Mouse (Mus musculus) T-cell, adult 2 months (primary cell): ENCODE measurements around the gene Zmym2.
"Not testable (repeated sequence)": the region's sequence is repeated elsewhere in the genome, so short reads cannot be mapped to it uniquely, and the experiment has no call there.

Experiments
- DNase-seq: peaks from one replicate; pipeline ENCODE4 v3.0.0; 2022; ENCODE audit warnings: low spot score

Gene Zmym2

GRCm38 (mm10) chr14:56886594-56887513, at the start of gene Zmym2:
Gene Zmym2 (plus strand): TSS chr14:56886653.
- peak; percentile 84 for DNase-seq

GRCm38 (mm10) chr14:56844033-56844432, 42.4 kb upstream of the Zmym2 start:
- no peak for DNase-seq

GRCm38 (mm10) chr14:56844507-56844906, 41.9 kb upstream of the Zmym2 start:
- DNase-seq = no peak

- DNase-seq = no peak
Measured at GRCm38 (mm10) chr14:56848322-56848721, 38.1 kb upstream of the Zmym2 start.

GRCm38 (mm10) chr14:56849681-56850080, 36.8 kb upstream of the Zmym2 start:
- no peak for DNase-seq

DNA sequence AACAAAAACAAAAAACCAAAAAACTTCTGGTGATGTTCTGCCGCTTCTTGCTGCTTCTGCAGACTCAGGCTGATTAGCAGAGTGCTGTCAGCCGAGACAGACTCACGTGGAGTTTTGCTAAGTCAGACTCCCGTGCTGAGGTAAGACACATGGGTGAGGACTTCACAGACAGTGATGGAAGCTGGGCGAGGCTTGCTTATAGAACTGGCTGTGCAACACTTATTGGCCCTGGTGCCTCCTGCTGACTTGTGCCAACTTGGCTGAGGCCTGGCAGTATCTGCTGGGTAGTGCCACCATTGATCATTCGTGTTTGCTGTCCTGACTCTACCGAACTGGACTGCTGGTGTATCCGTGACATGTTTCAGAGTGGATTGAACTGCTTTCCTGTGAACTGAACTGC, 22.4 kb upstream of the Zmym2 start:
- no peak for DNase-seq

DNA sequence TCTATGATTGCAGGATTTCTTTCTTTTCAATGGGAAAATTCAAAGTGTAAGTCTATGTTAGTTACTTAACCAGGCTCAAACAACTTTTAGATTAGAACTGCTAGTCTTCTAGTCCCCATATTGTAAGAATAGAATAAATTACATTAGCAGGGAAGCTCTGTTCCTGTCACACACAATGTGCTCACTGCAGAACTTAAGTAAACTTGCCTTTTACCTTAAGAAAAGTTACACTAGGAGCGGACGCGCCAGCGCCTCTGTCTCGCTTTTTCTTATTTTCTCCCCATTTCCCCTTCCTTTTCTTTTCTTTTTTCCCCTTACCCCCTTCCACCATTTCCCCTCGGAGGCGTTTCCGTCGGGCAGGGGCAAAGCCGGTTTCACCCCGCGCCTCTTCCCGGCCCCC, 21.8 kb upstream of the Zmym2 start:
- DNase-seq = no peak

- DNase-seq = not testable (repeated sequence)
Measured at GRCm38 (mm10) chr14:56865112-56865511, 21.3 kb upstream of the Zmym2 start.

- no peak for DNase-seq
Measured at GRCm38 (mm10) chr14:56873525-56873924, 12.9 kb upstream of the Zmym2 start.

- DNase-seq = no peak
Measured at GRCm38 (mm10) chr14:56875586-56876159, 10.8 kb upstream of the Zmym2 start.

DNA sequence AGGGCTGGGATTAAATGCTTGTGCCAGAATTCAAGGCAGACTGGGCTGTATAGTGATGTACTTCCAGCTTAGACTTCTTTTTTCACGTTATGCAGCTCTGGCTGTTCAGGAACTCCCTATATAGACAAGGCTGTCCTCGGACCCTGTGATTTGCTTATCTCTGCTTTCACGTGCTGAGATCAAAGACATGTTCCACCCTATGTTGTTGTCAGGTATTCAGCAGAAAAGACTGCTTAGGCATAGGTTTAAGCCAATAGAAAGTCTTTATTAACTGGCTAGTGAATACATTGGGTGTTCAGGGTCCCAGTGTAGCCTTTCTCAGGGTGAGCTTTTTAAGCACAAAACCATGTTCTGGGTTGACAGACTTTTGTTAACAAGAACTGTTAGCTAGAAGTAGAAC, 5.2 kb upstream of the Zmym2 start:
- DNase-seq = no peak

DNA sequence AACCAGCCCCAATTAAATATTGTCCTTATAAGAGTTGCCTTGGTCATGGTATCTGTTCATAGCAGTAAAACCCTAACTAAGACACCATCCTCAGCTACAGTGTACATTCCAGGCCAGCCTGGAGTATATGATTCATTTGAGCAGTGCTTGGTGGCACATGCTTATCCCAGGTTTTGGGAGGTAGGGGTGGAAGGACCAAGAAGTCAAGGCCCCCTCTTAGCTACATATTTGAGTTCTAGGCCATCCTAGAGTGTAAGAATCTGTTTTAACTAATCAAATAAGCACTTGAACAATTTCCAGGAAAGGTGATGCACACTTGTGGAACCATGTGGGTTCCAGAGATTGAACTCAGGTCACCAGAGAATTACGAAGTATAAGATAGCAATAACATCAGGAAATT, 3.0 kb upstream of the Zmym2 start:
- DNase-seq = no peak

DNA sequence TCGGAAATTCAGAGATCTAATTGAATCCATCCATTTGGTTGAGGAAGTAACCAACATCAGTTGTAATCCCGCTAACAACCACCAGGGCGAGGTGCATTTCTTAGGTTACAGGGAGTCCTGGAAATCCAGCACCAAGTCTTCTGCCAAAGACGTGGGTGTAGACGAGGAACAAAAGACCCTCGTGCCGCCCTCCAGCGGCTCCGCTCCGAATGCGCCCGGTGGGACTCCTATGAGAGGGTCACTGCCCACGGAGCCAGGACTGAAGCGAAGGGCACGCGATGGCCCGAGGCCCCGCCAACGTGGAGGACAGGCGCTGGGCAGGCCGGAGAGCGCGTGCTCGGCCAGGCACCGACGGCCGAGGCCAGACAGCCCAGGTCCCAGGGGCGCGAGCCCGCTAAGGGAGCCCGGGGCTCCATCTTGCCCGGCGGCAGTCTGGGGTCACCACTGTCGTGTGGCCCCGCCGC, 1.1 kb upstream of the Zmym2 start:
- DNase-seq = peak; percentile 86

GRCm38 (mm10) chr14:56885986-56886593, 363 bp upstream of the Zmym2 start:
- peak; percentile 74 for DNase-seq

DNA sequence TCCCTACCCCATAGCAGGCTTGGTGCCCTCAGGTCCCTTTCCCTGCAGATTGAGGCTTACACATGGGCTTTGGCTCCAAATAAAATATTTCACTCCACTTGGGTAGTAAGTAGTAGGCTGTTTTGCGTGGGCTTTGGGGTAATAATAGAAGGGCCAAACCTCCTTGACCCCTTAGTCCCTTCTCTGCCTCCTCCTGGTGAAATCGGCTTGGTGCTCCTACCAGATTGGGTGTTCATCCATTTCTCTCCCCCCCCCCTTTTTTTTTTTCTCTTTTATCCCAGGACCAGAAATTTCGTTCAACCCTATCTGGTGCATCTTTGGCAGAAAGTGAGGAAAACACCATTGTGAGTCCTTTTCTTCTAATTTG, 1.0 kb downstream of the Zmym2 start:
- no peak for DNase-seq

DNA sequence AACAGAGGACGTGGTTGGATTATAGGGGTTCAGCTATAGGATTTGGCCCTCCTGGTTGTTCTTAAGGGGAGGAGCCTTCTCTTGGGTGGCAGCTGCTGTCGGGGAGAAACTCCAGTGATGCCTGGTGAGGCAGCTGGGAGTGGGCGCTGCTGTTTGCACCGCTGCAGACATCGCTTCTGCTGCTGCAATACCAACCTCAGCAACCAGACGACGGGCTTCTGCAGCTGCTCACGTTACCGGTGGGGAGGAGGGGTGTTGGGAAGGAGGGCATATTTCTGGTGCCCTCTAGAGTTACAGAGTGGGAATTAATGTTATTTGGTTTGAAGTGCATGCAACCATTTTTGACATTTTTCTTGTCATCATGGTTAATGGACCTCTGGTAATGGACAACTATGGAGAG, 1.4 kb downstream of the Zmym2 start:
- peak; percentile 87 for DNase-seq

GRCm38 (mm10) chr14:56888416-56888815, 2.0 kb downstream of the Zmym2 start:
- DNase-seq = no peak

- no peak for DNase-seq
Measured at GRCm38 (mm10) chr14:56894417-56894816, 8.0 kb downstream of the Zmym2 start.

- no peak for DNase-seq
Measured at GRCm38 (mm10) chr14:56896521-56896920, 10.1 kb downstream of the Zmym2 start.

- DNase-seq = no peak
Measured at GRCm38 (mm10) chr14:56897475-56897874, 11.0 kb downstream of the Zmym2 start.

- DNase-seq = no peak
Measured at GRCm38 (mm10) chr14:56899656-56900055, 13.2 kb downstream of the Zmym2 start.

- DNase-seq = no peak
Measured at GRCm38 (mm10) chr14:56903039-56903438, 16.6 kb downstream of the Zmym2 start.

DNA sequence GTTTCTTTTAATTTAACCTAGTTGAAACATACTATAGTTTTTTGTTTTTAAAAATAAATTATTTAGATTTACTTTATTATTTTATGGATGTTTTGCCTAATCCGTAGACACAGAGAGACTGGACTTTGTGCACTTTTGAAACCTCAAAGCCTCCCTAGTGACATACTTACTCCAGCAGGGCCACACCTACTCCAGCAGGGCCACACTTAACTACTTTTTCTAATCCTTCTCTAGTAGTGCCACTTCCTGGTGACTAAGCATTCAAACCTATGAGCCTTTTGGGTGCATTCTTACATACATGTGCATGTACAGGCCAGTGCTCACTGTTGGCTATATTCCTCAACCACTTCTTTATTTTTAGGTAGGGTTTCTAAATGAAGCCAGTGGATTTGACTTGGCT, 19.2 kb downstream of the Zmym2 start:
- DNase-seq = no peak
